Mouse (Mus musculus) layer of hippocampus, postnatal 36 days (tissue): ENCODE results near the gene Pcare. TPM values are rescaled to one million over a fixed set of nuclear protein-coding genes. Genes with fewer than 3 reads are reported as not detected.

Experiments used
- DNase-seq, 2 experiments: peaks; one replicate each; pipeline ENCODE4 v3.0.0; 2022
- total RNA-seq, 2 experiments: library from RNA; stranded (reverse); gene quantifications; 2 replicates each; pipeline ENCODE4 v1.2.3; 2021

The Pcare gene
- total RNA-seq, 2 experiments from 2014 or later = 0.07 TPM; not detected in 1

DNA sequence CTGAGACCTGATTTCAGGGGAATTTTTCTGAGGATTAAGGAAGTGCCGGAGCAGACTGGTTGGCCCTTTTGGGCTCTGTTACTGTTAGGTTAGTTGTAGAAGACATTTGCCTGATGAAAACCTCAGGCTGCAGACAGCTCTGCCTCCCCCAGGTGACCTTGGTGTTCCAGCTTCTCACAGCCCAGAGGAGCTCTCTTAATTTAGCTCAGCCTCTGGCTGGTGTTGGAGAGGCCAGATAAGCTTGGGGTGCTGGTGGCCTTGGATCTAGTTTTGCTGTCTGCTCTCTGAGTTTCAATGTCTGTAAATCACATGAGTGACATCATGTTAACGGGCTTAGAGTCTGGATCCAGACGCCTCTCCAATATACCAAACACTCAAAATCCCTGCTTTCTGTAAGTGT lies 31.7 kb downstream of the Pcare start:
- no peak for DNase-seq

GRCm38 (mm10) chr17:71720434-71720833 lies 32.3 kb downstream of the Pcare start:
- no peak for DNase-seq

DNA sequence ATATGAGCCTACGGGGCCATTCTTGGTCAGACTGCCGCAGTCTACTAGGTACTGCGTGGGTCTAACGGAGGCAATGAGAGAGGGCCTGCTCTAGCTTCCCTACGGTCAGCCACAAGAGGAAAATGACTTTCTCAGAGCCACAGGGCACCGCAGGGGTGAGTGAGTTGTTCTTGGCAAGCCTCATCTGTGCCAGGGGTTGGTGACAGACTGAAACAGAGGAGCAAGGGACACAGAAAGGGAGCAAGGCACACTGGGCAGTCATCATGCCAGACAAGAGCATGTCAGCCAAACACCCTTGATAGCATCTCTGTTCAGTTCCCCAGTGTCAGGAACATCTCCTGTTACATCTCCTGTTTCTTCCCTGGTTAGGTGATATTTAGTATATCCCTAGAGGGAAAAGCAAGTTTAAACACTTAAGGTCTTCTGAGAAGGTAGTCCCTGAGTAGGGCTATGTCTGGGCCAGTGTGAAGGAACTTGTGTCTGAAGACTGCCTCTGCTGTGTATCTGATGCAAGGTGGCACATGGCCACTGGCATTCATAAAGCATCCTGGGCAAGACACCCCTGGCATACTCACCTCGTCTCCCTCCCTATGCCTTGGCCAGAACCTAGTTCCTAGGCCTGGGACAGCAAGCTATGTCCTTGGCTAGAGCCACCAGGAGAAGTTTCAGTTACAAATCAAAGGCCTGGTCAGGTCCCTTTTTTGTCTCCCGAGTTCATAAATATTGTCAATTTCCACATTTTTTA lies 34.6 kb downstream of the Pcare start:
- no peak for DNase-seq

DNA sequence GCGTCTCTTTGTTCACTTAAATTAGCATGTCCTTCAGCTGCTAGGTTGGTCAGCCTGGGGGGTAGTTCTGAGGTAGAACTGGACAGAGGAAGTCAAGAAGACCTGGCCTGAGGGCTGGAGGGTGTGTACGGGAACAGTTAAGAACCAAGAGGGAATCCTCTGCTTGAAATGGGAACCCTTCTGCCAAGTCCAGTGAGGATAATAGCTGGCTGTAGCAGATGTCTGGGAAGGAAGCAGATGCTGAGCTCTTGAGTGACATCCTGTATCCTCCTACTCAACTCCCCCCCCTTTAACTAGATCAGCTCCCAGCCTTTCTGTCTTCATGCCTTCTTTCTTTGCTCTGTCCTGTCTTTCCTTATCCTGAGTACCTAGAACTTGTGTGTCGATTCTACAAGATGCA lies 37.7 kb downstream of the Pcare start:
- DNase-seq = peak; percentile 37 to 62

GRCm38 (mm10) chr17:71712279-71712678 lies 40.4 kb downstream of the Pcare start:
- DNase-seq = no peak

GRCm38 (mm10) chr17:71707715-71708114 lies 45.0 kb downstream of the Pcare start:
- DNase-seq = no peak

DNA sequence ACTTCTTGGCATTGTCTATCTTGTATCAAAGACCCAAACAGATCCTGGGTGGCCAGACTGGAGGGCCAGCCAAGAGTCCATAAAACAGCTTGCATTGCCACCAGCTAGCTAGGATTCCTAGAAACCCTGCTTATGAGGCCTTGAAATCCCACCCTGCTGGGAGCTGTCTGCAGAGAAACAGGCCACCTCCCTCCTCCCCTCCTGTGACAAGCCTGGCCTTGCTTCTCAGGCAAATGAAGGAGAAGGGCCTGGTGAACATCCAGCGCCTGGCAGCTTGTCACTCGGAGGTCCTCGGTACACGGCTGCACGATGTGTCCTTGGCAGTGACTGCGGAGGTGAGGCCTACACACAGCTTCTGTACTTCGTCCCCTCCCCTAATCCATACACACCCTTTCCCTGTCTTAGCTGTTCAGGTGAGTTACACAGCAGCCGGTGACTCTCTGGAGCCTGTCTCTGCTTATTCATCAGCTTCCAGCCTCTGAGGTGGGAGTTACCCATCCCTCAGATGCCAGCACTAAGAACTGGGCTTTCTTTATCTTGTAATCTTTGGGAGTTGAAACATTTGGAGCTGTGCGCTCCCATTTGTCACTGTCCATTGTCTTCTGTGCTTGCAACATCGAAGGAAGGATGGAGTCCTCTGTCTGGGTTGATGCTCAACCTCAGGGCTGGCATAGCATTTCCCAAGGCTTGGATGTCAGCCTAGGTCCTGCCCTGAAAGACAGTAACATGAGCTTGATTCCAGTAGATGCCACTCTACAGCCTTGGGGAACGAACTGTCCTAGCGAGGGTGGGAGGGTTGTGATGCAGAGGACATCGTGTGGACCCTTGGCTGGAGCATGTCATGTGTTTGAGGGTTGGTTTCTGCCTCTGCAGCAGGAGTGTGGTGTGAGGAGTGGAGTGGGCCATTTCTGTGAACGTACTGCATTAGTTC lies 46.9 kb downstream of the Pcare start:
- DNase-seq = no peak

GRCm38 (mm10) chr17:71705113-71705512 lies 47.6 kb downstream of the Pcare start:
- no peak for DNase-seq

DNA sequence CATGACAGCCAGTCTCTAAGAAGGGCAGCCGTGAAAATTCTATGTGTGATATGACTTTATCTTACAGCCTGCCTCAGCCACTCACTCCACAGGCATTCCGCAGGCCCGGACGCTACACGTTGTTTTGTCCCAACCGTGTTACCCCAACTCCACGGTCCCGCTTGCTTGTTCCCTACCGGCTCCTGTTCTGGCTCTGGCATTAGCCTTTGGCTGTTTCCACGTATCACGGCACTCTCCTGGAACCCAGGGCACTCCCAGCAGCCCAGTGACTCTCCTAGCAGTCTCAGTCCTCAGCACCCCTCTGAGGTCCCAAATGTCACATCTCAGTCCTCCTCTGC lies 54.1 kb downstream of the Pcare start:
- DNase-seq = no peak

GRCm38 (mm10) chr17:71697896-71698618 lies 54.6 kb downstream of the Pcare start:
- no peak for DNase-seq

DNA sequence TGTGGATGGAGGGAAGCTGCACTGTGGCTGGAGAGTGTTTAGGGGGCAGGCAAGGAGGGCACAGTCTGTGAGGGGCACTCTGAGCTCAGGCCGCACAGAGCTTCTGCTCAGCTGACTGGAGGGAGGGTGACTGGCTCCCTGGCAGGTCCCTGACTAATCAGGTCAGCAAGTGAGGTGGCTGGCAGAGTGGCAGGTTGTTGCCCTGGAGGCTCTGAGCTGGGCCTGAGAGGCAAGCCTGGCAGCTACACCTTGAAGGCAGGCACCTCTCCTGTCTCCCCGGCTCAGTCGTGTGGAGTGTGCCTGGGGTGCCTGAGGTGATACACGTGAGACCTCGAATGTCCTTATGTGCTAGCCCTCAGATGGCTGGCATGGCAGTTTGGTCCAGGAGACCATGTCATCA lies 56.3 kb downstream of the Pcare start:
- no peak for DNase-seq

GRCm38 (mm10) chr17:71695716-71696315 lies 56.9 kb downstream of the Pcare start:
- no peak for DNase-seq

GRCm38 (mm10) chr17:71695151-71695550 lies 57.5 kb downstream of the Pcare start:
- DNase-seq = no peak

DNA sequence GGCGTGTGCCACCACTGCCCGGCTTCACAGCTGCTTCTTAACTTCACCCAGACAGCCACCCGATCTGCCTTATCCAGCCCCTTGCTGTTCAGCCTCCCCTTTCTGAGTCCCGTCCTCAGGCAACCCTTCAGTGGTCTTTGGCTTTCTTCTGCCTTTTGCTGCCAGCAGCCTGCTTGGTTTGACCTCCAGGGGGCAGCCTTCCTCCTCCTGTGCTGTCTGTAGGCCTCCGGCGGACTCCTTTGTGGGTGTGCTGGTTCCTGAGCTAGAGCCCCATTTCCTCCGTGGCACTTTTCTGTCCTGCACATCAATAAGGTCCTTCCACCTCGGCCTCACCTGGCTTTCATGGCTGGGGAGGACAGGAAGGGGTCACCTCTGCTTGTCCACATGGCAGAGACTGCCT lies 58.9 kb downstream of the Pcare start:
- DNase-seq = no peak

Other genes with a start within 250 kb of the Pcare start
- under 1 TPM; 0.53 to 0.55 TPM for gene Ndc80, start 226.0 kb downstream of the Pcare start, total RNA-seq
- 1 to 10 TPM; 1.2 to 1.3 TPM for gene Spdya, start 200.8 kb downstream of the Pcare start, total RNA-seq
- gene Wdr43, start 137.0 kb downstream of the Pcare start, total RNA-seq = 10 to 100 TPM; 24.4 to 27.1 TPM
- 1 to 10 TPM; 1.0 to 1.6 TPM for gene Togaram2, start 79.6 kb downstream of the Pcare start, total RNA-seq
- 10 to 100 TPM; 73.0 to 82.8 TPM for gene Clip4, start 15.6 kb upstream of the Pcare start, total RNA-seq